Mouse (Mus musculus) brain, embryonic 14.5 days (tissue): ENCODE results near the gene Atp5g3. TPM values are rescaled to one million over a fixed set of nuclear protein-coding genes. Genes with fewer than 3 reads are reported as not detected.
"Not testable (repeated sequence)": the region's sequence is repeated elsewhere in the genome, so short reads cannot be mapped to it uniquely, and the experiment has no call there.

Source experiments
- DNase-seq: peaks from one replicate; pipeline ENCODE4 v3.0.0-alpha.2; 2011; ENCODE audit warnings: low read depth
- CTCF ChIP-seq: fragments of 200-500 bp; IDR thresholded peaks from 2 replicates; pipeline ENCODE4 v1.5.1; 2012; ENCODE audit warnings: inconsistent platforms, mild to moderate bottlenecking, moderate library complexity, borderline replicate concordance; ENCODE audit not compliant: insufficient read depth, insufficient read length; ENCODE audit errors: extremely low read depth
- POLR2A ChIP-seq: fragments of 200-500 bp; IDR thresholded peaks from 2 replicates; pipeline ENCODE4 v1.6.1; 2012; ENCODE audit warnings: mild to moderate bottlenecking, inconsistent platforms, borderline replicate concordance; ENCODE audit not compliant: poor library complexity, insufficient read depth, insufficient read length, severe bottlenecking; ENCODE audit errors: extremely low read depth
- polyA plus RNA-seq: library from polyadenylated mRNA; depleted of rRNA; stranded (reverse); fragments of >200 nt; gene quantifications from 2 replicates; pipeline ENCODE4 v1.2.3, GENCODE M21; 2012

Gene Atp5g3
- polyA plus RNA-seq, 1 experiment = 685 TPM

DNA sequence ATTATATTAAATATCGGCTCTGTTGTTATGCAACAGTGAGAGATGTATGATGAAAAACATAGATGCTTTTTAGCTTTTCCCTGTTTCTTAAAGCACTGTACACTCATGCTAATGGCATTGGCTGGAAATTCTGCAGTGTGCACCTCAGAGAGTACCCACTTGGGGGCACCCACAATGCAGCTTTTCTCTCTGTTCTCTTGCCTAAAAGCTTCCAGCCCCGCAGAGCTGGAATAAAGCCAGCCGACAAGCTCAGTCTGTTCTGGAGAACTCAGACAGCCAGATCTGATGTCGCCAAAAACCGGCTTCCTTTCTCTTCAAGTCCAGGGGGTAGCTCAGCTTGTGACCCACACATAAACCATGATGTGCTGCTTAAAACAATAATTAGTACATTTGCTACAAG is 14.0 kb upstream of the Atp5g3 start:
- peak; percentile 97 for DNase-seq

DNA sequence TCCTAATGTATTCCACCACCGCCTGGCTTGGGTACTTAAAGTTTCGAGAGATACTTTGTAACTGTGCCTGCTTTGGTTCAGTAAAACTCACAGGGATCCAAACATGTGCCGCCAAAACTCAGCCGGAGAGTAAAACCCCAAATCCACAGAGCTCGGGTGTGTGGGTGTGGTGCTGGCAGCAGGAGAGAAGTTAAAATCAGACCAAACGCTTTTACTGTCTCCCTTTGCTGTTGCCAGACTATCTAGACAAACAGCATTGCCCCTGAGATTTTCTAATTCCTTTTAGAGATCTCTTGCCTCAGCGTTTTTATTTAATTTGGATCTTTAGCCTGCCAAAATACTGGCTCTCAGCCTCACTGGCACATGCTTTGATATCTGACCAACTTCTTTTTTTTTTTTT is 8.5 kb upstream of the Atp5g3 start:
- TF ChIP-seq POLR2A (no peak), CTCF (no peak)
- no peak for DNase-seq

More for the DNA sequence above, 14.0 kb upstream of the Atp5g3 start:
- TF ChIP-seq CTCF = peak; percentile 72; the same call in 1 of the 2 replicates
- no peak for TF ChIP-seq POLR2A

DNA sequence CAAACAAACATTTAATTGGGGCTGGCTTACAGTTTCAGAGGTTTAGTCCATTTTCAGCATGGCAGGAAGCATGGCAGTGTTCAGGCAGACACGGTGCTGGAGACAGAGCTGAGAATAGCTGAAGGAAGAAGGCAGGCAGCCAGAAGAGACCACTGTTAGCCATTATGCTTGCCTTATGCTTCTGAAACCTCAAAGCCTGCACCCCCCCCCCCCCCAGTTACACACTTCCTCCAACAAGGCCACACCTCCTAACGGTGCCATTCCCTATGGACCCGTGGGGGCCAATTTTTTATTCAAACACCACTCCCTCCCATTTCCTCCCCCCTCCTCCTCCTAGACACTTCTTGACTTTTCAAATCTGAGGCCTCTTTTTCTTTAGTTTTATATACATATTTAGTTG is 1.1 kb upstream of the Atp5g3 start:
- TF ChIP-seq CTCF = no peak
- DNase-seq = no peak

GRCm38 (mm10) chr2:73910571-73911174 is 453 bp downstream of the Atp5g3 start:
- peak; percentile 50 for DNase-seq
- TF ChIP-seq CTCF = no peak
- TF ChIP-seq POLR2A = no peak

GRCm38 (mm10) chr2:73909116-73909515 is 2.0 kb downstream of the Atp5g3 start:
- TF ChIP-seq CTCF (no peak), POLR2A (no peak)

GRCm38 (mm10) chr2:73904679-73905078 is 6.4 kb downstream of the Atp5g3 start:
- not testable (repeated sequence) for DNase-seq

More at GRCm38 (mm10) chr2:73909116-73909515, 2.0 kb downstream of the Atp5g3 start:
- DNase-seq = no peak

GRCm38 (mm10) chr2:73903536-73903935 is 7.6 kb downstream of the Atp5g3 start:
- TF ChIP-seq POLR2A = no peak
- TF ChIP-seq CTCF = no peak

GRCm38 (mm10) chr2:73902328-73902727 is 8.8 kb downstream of the Atp5g3 start:
- not testable (repeated sequence) for DNase-seq

More at GRCm38 (mm10) chr2:73903536-73903935, 7.6 kb downstream of the Atp5g3 start:
- no peak for DNase-seq

DNA sequence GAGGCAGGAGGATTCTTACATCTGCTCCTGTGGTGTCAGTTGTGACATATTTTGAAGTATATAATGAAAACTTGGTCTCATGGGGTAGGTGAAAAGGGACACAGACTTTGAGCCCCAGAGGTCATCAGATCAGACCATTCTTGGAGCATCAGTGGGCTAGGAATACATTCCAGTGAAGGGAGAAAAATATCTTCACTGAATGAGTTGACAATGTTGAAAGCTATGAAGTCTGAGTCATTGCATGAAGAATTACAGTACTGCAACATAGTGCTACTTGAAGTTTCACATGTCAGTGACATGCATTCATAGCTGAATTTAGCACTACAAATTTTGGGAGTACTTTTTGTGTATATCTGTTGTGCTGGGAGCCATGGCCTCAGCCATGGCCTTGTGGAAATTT is 10.0 kb downstream of the Atp5g3 start:
- TF ChIP-seq POLR2A = no peak
- no peak for TF ChIP-seq CTCF
- DNase-seq = no peak

- DNase-seq = no peak
- TF ChIP-seq POLR2A (no peak), CTCF (no peak)
Measured at GRCm38 (mm10) chr2:73900364-73900763, 10.8 kb downstream of the Atp5g3 start.

GRCm38 (mm10) chr2:73896919-73897318 is 14.2 kb downstream of the Atp5g3 start:
- not testable (repeated sequence) for DNase-seq

GRCm38 (mm10) chr2:73893473-73894270 is 17.5 kb downstream of the Atp5g3 start:
- no peak for TF ChIP-seq POLR2A
- TF ChIP-seq CTCF = no peak
- no peak for DNase-seq

GRCm38 (mm10) chr2:73892464-73893296 is 18.4 kb downstream of the Atp5g3 start, which contains the start of gene Atf2:
Gene Atf2 (minus strand): TSS chr2:73892639.
- DNase-seq = peak; percentile 100
- peak; percentile 94; the same call in 1 of the 2 replicates for TF ChIP-seq POLR2A
- TF ChIP-seq CTCF = no peak

DNA sequence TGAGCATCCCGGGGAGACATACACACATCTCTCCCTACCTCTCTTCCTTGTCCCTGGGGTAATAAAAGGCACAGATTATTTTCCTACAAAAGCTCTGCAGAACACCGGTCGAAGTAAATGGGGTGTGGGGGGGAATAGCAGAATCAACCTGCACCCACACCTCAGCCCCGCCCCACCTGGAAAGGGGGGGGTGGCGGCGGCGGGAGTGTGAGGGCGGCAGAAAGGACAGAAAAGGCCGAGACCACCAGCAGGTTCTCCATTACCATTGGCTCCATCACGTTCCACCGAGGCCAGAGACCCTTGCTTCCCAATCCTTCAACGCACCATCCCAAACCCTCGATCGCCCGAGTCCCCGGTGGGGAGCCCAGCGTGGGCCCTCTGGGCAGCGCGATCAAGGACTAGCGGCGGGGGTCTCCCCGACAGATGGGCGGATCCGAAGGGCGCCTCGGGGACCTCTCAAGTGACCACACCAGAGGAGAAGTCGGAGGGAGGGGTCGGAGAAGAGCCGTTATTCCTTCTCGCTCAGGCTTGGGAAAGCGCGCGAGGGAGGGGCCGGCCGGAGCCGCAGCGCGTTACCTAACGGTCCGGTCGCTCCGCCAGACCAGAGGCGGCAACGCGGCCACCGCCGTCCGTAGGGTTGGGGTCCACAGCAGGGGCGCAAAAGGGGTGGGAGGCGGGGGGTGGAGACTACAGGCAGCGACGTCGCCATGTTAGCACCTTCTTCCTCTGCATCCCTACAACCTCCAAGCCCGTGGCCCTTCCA is 19.2 kb downstream of the Atp5g3 start:
- no peak for TF ChIP-seq CTCF
- DNase-seq = no peak
